Mouse (Mus musculus): ENCODE measurements at regions not wholly inside any gene's neighbourhood (a gene's known extent, or its start where the extent isn't known, plus 50 kb on each side); places are given as distances from the start of the nearest gene placed in this dataset.

- TF ChIP-seq CTCF (conservative IDR thresholded peaks at IDR 0.05; ENCODE audit: low read length) = no peak
- TF ChIP-seq NANOG (IDR thresholded peaks at IDR 0.05; ENCODE audit: borderline replicate concordance, low read length) = no peak
These were observed 324.4 kb downstream of the Cbln4 start for GRCm38 (mm10) chr2:171718855-171719254.
